Mouse (Mus musculus) ovary, postnatal 10 days (tissue): ENCODE measurements around the gene Adarb2.

Source experiments
- DNase-seq: peaks from one replicate; pipeline ENCODE4 v3.0.0; 2022; ENCODE audit warnings: low spot score

Adarb2 gene

DNA sequence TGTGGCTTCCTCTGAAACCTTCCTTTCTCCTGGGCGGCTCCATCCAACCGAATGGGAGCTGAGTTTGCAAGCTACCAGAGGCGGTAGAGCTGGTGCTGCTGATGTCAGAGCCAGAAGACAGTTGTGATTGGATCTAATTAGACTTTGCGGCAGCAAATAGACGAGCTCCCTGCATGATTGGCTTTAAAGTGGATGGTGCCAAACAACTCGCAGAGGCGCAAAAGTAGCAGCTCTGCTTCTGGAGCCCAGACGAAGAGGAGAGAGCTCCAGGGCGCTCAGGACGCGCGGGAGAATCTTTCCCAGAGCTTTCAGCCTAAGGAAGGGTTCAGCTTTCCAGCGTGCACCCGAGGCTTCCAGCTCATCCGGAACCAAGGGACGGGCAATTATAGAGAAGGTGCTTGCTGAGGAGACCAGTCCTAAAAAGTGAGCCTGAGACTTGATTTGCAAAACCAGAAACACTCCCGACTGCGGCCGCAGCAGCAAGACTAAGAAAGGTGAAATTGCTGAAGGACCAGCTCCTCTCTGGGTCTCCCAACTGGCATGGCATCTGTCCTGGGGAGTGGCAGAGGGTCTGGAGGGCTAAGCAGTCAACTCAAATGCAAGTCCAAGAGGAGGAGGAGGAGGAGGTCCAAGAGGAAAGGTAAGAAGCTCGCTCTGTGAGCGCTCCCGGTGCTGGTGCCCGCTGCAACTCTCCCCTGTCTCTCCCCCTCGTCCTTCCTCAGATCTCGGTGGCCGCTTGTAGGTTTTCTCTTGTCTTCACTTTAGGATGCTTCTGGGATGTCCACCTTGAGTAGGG lies at the start of gene Adarb2:
TSS of gene Adarb2 (plus strand) at position 186 of the 796 bp plus-strand sequence.
- no peak for DNase-seq

DNA sequence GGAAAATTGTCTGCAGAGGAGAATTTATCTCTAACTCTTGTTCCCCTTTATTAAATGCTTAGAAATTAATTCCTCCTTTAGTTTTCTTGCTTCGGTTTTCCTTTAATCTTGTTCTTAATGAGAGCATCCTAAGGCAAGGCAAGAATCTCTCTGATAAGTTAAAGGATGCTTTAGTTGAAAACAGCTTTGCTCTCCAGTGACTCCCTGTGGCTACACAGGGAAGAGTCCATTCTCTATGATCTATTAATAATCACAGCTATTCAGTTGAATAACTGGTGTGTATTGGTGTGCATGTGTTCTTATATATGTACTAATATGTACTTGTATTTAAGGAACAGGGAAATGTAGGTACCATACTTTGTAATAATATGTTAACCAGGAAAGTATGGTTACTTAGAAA lies 28.9 kb upstream of the Adarb2 start:
- DNase-seq = no peak

DNA sequence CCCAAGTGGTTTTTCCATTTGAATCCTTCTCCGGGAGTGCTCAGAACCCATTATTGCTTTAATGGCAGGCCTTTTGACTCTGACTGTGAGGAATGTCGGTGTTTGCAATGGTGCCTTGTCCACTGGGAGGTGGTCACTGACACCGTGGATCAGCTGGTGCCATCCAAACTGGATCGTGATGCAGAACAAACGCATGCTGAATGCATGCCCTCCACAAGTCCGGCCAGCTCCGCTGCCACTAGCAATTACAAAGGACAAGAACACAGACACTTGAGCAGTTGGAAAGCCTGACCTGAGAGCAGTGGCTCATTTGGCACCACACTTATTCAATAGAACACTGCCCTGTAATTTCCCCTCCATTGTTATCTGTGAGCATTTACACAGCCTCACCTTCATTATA lies 10.7 kb upstream of the Adarb2 start:
- no peak for DNase-seq

DNA sequence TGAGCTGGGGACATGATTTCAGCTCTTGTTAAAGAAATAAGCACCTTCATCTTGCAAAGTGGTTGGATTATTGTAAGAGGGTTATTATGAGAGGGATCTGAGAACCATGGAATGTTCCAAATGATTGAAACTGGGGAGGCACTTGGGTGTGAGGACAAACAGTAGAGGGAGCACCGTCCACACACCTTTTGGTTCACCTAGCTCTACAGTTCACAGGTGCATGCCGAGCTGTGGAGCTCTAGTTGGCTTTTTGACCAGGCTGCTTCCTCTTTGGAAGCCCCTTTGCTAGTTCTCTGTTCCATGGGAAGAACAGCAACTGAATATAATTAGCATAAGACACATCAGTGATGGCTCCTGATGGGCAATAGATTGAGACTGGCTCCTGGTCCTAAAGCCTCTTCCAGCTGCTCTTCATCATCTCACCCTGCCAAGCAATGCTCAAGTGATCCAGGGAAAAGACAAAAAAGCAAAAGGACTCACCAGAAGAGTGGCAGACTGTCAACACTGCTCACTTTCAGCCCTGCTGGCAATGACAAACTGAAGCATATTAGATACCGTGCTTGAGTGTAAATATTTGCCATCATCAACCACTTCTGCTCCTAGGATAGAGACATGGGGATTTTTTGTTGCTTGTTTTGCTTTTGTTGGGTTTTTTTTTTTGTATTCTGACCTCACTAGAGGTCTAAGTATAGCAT lies 3.3 kb upstream of the Adarb2 start:
- DNase-seq = no peak

DNA sequence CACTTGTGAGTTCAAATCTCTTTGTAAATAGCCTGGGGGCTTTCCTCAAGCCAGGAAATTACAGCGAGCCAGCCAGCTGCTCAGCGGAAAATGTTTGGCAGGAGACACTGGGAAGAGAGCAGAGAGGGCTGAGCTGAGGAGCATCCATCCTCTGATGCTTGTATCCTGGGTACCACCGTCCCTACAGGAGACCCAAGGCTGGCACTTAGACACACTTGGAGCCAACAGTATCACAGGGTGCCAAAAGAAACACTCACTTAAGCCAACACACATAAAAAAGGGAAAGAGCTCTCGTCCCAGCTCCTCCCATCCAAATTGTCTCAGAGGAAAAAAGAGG lies 779 bp downstream of the Adarb2 start:
- no peak for DNase-seq

DNA sequence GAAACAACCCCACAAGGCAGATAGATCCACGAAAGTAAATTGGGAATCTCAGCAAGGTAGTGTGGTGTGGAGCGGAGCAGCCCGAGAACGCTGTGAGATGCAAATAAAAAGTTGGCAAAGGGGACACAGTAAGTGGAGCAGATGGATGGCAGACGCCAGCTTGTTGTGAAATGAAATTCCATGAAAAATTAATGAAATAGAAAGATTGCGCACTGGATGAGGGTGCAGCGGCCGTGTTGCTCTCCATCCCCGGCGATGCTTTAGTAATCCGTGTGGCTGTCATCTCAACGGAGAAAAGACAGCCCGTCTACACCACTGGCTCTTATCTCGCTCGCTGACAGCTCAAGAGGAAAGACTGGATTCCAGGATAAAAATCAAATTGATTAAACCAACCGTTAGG lies 4.7 kb downstream of the Adarb2 start:
- no peak for DNase-seq

DNA sequence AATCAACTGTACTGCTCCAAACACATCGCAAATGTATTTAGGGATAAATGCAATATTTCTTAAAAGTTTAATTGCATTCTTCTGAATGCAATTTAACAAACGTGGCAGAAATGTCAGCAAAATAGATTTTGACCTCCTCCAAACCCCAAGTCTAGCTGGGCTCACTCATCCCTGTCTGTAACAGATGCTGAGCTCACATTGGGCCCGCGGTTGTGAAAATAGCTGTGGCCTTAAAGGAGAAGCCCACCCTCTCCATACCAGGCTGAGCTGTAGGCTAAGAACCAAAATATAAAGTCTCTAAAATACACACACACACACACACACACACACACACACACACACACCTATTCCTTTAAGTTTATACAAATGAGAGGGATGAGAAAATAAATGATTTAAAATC lies 8.1 kb downstream of the Adarb2 start:
- DNase-seq = no peak

DNA sequence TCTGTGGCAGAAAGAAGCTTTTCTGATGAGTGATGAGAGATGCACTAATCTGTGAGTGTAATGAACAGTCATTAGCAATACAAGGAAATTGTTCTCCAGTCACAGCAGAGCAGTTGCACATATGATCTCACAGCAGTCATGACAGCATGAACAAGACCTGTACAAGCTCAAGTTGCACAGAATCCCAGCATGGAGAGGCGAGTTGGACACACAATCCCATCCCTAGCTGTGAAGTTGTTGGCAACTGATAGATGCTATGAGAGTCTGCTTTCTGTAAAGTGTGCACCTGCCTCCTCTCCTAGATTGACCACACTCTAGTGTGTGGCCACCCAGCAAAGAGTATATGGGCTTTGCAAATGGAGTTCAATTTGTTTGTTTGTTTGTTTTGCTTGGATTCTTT lies 36.2 kb downstream of the Adarb2 start:
- DNase-seq = no peak

DNA sequence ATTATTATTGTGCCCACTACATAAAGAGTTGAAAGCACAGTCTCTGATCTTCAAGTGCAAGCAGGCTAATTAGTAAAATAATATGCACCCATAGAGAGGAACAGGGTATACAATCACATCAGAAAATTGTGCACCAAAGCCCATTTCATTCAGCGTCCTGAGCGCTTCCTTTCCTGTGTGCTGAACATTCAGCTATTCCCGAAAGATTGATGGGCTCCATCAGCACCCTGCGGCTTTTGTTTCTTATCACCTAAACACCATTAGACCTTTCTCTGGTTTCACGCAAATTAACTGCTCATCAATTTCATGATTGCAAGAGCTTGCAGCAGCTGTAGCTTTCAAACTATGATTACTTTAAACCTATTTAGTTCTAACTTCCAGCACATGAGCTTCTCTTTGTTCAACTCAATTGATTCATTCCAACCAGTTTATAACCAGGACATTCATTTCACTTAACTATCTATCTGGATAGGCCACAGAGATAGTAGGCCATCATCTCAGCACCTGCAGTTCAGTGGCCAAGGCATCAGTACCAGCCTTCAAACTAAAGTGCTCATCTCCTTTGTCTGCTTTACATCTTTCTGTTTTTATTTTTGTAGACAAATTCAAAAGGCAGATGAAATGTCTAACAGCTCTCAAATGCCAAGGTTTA lies 45.5 kb downstream of the Adarb2 start:
- DNase-seq = no peak

DNA sequence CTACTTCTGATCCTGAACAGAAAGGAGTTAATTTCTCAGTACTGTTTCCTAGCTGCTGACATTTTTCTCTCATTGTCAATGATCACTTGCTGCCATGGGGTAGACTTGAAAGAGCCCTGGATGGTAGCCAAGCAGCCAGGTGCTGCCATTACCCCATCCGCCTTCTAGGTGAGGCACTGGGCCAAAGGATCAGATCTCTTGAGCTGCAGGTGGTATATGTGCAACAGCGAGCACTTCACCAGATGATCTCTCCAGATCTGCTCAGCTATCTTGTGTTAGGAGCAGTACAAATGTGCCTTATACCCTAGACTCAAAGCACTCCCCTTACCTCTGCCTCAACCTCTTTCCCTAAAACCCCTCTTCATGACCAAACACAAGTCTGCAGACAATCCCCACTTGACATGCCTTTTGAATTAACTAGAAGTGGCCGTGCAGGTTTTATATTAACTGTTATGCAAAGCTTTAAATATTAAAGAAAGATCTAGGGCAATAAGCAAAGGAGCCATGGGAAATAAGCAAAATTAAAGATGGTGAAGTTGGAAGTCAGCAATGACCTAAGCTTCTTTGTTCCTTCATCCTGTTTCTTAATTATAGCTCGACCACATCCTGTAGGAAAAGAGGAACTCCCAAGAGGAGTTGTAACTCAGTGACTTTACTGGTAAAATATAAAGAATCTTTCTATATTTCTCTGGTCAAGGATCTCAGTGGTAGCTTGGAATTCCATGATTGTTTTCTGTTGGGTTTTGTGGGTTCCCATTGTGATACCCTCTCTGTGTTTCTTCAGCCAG lies 69.7 kb downstream of the Adarb2 start:
- no peak for DNase-seq

DNA sequence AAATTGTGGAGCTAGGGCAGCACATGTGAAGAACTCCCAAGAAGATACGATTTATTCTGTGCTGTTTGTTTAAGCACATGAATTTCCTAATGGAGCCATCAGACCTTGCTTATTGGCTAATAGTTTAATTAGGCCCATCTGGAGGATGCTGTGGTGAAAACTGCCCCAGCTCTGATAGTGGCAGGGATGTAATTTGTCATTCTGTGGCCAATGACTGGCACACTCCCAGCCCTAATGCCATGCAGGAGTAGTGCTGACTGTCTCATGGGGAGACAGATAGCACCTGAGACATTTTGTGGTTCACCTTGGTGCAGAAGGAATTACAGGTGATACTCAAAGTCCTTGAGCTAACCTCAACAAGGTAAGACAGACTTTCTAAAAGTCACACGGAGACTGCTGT lies 80.5 kb downstream of the Adarb2 start:
- no peak for DNase-seq

DNA sequence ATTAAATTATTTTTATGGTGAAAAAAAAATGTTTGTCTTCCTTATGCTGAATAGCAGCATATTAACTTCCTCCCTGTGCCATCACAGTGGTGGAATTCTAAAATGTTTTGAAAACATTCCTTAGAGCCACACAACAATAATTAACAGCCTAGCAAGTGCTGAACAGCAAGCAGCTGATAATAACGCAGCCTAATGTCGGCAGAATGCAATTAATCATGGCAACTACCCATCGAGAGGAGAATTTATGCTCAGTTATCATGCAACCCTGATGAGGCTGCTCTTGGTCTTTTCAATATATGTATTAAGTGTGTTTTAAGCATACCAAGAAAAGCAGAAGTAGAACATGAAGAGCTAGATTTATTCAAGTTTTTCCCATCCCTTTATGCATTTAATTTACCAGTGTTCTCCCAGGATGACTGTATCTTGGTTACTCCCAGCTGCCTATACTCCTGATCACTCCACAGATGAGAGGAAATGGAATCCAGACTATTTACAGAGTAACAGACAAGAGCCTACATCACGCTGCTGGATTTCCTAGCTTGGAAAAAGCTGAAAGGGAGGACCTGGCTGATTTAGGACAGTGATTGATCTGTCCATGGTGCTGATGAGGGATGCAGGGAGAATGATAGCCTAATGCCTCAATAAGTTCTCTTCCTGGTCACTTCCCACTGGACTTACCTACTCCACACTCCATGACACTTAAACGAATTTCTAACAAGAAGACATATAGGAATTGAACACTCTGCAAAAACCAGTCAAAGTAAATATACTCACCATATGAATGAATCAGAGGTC lies 113.9 kb downstream of the Adarb2 start:
- no peak for DNase-seq

DNA sequence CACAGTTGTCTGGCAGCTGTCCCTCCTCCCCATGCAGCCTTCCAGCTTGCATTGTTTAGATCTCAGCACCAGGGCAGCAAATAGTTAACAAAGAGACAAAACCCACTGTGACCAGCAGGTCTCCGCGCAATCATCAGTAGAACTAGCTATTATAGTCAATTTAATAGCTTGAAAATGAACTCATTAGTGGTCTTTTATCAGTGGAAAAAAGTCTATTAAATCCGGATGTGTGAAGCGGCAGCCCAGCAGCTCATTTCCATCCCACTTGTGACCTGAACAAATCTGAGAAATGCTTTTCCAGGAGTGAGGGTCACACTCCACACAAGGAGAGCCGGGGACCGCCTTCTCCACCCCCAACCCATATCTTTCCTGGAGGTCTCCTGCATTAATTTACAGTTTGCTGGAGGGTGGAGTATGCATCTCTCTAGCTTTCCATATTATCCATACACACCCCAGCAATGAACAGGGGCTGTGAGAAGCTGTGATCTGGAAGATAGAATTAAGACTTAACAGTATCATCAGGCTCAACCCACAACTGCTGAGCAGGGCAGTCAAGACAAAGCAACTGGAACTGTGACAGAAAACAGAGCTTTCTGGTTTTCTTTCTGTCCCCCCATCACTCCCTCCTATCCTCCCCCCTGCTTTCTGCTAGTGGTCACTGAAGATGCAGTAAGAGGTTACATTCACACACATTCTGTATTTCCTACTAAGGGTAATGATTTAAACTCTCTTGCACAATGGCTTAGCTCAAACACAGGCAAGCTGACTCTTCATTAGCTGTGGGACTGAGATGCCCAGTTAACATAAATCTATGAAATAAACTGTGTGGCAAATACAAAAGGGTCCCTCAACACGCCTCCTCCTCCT lies 131.2 kb downstream of the Adarb2 start:
- no peak for DNase-seq

DNA sequence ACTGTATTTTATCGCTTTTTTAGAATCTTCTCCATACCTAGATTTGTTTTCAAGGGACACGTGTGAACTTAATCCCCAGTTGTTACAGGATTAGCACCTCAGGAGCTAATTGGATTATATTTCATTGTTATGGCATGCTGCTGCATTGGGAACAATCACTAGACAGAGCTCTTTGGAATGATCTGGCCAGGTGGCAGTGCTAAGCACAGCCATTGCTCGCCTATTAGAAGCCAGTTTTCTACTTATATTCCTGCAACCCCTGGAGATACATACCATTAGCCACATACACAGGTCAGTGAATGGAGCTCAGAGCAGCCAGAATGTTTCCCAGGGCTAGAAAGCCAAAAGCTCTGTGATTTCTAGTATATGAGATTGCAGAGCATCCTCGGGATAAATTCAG lies 131.9 kb downstream of the Adarb2 start:
- DNase-seq = no peak

DNA sequence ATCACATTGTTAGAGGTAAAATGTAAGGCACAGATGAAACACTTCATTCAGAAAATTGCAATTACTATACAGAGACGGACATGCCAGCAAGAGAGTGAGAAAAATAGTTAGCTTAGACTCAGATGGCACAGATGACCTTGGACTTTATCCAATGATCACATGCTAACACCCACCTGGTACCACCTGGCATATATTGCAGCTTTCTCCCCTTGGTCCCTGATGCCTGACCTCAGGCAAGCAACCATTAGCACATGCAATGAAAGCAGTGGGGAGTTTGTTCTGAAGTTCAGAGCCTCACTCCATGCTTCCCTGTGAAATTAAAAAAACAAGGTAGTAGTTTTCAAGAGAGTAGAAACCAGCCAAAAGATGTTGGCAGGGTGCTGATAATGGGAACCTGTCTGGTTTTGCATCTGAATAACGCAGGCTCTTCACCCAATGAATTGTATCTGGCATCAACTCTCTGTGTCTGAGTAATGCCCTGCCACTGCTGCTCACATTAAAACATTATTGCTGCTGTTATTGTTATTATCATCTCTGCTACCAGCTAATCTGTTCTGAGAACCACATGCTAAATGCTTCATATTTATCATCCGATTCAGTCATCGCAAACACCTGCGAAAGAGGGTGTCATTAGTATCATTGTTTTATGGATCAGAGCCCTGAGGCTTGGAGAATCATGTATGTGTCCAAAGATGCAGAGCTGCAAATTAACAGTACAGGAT lies 138.6 kb downstream of the Adarb2 start:
- no peak for DNase-seq

DNA sequence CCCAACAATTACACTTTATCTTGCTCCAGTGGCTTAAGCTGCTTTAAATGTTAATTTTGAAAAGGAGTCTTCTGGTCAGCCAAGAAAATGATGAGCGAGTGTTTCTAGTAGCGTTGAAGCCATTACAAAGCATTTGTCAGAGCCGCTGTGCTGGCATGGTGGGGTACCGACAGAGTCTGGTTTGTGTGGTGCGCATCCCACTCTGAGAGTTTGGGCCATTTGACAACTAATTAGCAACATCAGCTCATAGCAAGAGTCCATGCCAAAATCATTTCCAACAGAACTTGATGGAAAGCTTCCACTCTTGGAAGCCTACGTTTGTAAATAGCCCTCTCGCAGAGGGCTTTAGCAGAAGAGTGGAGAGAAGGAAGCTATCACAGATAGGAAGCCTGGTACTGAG lies 144.5 kb downstream of the Adarb2 start:
- no peak for DNase-seq

DNA sequence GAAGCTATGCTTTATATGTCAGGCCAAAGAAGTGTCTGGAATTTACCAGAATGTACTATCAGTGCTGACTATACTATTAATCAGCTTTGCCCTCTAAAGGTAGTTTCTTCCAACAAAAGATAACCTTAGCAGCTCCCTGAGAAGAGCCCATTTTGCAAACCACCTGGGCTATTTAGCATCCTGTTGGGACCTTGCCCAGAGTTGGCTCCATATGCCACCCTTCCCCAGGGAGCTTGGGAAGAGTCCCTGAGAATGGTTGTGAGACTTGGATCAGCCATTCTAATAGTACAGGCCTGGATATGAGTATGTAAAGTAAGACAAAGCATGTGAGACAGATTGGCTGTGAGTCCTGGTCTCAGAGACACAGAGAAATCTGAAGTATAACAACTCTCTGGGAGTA lies 149.7 kb downstream of the Adarb2 start:
- no peak for DNase-seq

DNA sequence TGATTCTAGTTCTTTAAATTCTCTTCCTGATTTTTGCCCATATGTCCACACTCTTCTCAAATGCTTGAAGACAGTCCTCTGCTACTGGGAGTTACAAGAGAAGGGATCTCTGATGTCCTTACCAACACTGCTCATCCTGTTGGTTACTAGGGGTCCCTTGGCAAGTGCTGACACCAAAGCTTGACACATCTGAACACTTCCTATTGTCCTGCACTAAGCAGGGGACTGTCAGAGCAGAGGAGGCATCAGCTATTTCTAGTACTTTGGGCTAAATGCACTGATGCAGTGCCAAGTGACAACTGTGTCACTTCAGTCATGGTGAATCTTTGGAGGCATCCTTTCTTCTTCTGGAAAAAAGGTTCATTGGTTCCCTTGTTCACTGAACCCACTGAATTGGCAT lies 150.3 kb downstream of the Adarb2 start:
- no peak for DNase-seq

DNA sequence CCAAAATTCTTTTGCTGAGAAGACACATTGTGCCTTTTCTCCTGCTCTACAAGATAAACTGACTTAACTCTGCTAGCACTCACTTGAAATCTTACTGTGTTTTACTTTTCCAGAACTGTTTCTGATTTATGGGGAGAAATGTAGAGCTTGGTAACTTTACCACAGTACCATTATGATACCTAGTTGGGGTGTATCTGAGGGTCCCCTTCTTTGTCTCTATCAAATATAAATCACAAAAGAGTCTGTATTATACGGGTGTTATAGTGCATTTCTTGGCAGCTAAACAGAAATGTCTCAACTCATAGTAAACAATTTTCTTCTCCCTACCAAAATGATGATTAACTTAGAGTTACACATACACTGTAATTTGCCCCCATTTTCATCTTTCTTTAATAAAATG lies 162.9 kb downstream of the Adarb2 start:
- DNase-seq = no peak

DNA sequence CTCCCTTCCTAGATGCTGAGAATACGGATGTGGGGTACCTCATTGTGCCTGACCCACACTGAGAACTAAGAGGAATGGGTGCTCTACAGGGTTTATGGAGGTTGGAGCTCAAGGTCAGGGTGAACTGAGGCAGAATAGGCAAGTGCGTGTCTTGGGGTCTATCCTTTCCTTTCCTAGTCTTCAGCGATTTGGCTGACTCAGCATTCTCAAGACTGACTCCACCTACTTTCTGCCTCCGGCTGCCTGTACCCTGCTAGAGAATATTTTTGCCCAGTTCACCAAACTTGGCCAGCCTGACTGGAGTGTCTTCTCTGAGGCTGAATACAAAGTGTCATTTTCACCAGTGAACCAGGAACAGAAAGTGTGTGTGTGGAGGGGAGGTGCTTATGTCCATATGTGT lies 163.4 kb downstream of the Adarb2 start:
- no peak for DNase-seq
